Mouse (Mus musculus): ENCODE data around the gene Ptk6. TPM values are rescaled to one million over a fixed set of nuclear protein-coding genes. Genes with fewer than 3 reads are reported as not detected.

Ptk6 gene
- total and polyA plus RNA-seq, 2 experiments from 2014 or later = not detected

- peak; percentile 95 for ATAC-seq
- no peaks in the 10 kb centered on the region for H3K9me3 ChIP-seq (ENCODE audit: low read length)
- H3K27me3 ChIP-seq (ENCODE audit: insufficient read depth, low read length) = no peaks in the 10 kb centered on the region
- peak; percentile 82 for DNase-seq (ENCODE audit: low spot score)
- H3K4me3 ChIP-seq (ENCODE audit: low read length) = peak within 1 kb of the TSS; percentile 28
- H3K4me1 ChIP-seq (ENCODE audit: insufficient read depth, low read length) = peaks cover 12% of the 10 kb centered on the region
- 3% methylated on average over 25 of the region's 25 CpGs for WGBS
- peak within 1 kb of the TSS; percentile 59 for H3K4me2 ChIP-seq (ENCODE audit: low read depth, low read length)
- TF ChIP-seq CTCF (IDR thresholded peaks at IDR 0.05; ENCODE audit: low read depth) = peak; percentile 53
- H3K36me3 ChIP-seq (ENCODE audit: insufficient read depth, low read length) = no peaks in the 10 kb centered on the region
- H3K27ac ChIP-seq = 0 out of 2 replicates have a peak within 1 kb of the TSS, but pooled peaks have one; percentile 22
- peak within 1 kb of the TSS; percentile 1; the same call in 1 of the 2 replicates for H3K9ac ChIP-seq (replicated peaks; ENCODE audit: low read length)
These were observed 17.1 kb upstream of the Ptk6 start, which contains the start of gene Fndc11 for GRCm38 (mm10) chr2:181219538-181220216. Gene Fndc11 (plus strand): TSS chr2:181220013.

- DNase-seq (ENCODE audit: low spot score) (no peak), ATAC-seq (no peak)
- Histone ChIP-seq H3K4me2 (ENCODE audit: low read depth, low read length) (peak overlapping the region; percentile 59; the same call in 1 of the 2 replicates), H3K36me3 (ENCODE audit: insufficient read depth, low read length) (no peaks in the 10 kb centered on the region), H3K9ac (replicated peaks; ENCODE audit: low read length) (no peak overlapping the region), H3K9me3 (ENCODE audit: low read length) (no peaks in the 10 kb centered on the region), H3K27me3 (ENCODE audit: insufficient read depth, low read length) (0 out of 2 replicates have a peak, but pooled peaks cover 2% of the 10 kb centered on the region), H3K4me1 (ENCODE audit: insufficient read depth, low read length) (peaks cover 12% of the 10 kb centered on the region), H3K4me3 (ENCODE audit: low read length) (no peak overlapping the region), H3K27ac (0 out of 2 replicates have a peak overlapping the region, but pooled peaks have one; percentile 22)
- no peak for TF ChIP-seq CTCF (IDR thresholded peaks at IDR 0.05; ENCODE audit: low read depth)
- WGBS = 71% methylated on average over 5 of the region's 5 CpGs
These were observed 16.4 kb upstream of the Ptk6 start for GRCm38 (mm10) chr2:181218881-181219485.

GRCm38 (mm10) chr2:181216037-181216436 lies 13.4 kb upstream of the Ptk6 start:
- no peaks in the 10 kb centered on the region for H3K36me3 ChIP-seq (ENCODE audit: insufficient read depth, low read length)
- no peak overlapping the region for H3K9ac ChIP-seq (replicated peaks; ENCODE audit: low read length)
- no peak for TF ChIP-seq CTCF (IDR thresholded peaks at IDR 0.05; ENCODE audit: low read depth)
- peaks cover 12% of the 10 kb centered on the region for H3K4me1 ChIP-seq (ENCODE audit: insufficient read depth, low read length)
- DNase-seq (ENCODE audit: low spot score) (no peak), ATAC-seq (no peak)
- no peak overlapping the region for H3K4me3 ChIP-seq (ENCODE audit: low read length)
- no peak overlapping the region for H3K27ac ChIP-seq
- no peak overlapping the region for H3K4me2 ChIP-seq (ENCODE audit: low read depth, low read length)
- H3K27me3 ChIP-seq (ENCODE audit: insufficient read depth, low read length) = peaks cover 19% of the 10 kb centered on the region
- H3K9me3 ChIP-seq (ENCODE audit: low read length) = no peaks in the 10 kb centered on the region
- WGBS = 94% methylated on average over 6 of the region's 6 CpGs

- Histone ChIP-seq H3K36me3 (ENCODE audit: insufficient read depth, low read length) (no peaks in the 10 kb centered on the region), H3K9me3 (ENCODE audit: low read length) (no peaks in the 10 kb centered on the region), H3K4me1 (ENCODE audit: insufficient read depth, low read length) (no peaks in the 10 kb centered on the region), H3K4me2 (ENCODE audit: low read depth, low read length) (peak within 1 kb of the TSS; percentile 54), H3K9ac (replicated peaks; ENCODE audit: low read length) (no peak within 1 kb of the TSS), H3K4me3 (ENCODE audit: low read length) (peak within 1 kb of the TSS; percentile 29), H3K27me3 (ENCODE audit: insufficient read depth, low read length) (peaks cover 19% of the 10 kb centered on the region), H3K27ac (no peak within 1 kb of the TSS)
- WGBS = 3% methylated on average over 17 of the region's 17 CpGs
- no peak for DNase-seq (ENCODE audit: low spot score)
- no peak for ATAC-seq
- no peak for TF ChIP-seq CTCF (IDR thresholded peaks at IDR 0.05; ENCODE audit: low read depth)
These were observed 10.4 kb upstream of the Ptk6 start, which contains the start of gene Srms for GRCm38 (mm10) chr2:181213021-181213445. Gene Srms (minus strand): TSS chr2:181213185.

- DNase-seq (ENCODE audit: low spot score) (peak; percentile 14), ATAC-seq (no peak)
- Histone ChIP-seq H3K36me3 (ENCODE audit: insufficient read depth, low read length) (no peaks in the 10 kb centered on the region), H3K27ac (no peak overlapping the region), H3K9me3 (ENCODE audit: low read length) (no peaks in the 10 kb centered on the region), H3K9ac (replicated peaks; ENCODE audit: low read length) (no peak overlapping the region), H3K4me1 (ENCODE audit: insufficient read depth, low read length) (no peaks in the 10 kb centered on the region), H3K4me2 (ENCODE audit: low read depth, low read length) (peak overlapping the region; percentile 54), H3K4me3 (ENCODE audit: low read length) (peak overlapping the region; percentile 29), H3K27me3 (ENCODE audit: insufficient read depth, low read length) (peaks cover 19% of the 10 kb centered on the region)
- TF ChIP-seq CTCF (IDR thresholded peaks at IDR 0.05; ENCODE audit: low read depth) = no peak
- WGBS = 2% methylated on average over 34 of the region's 34 CpGs
These were observed 9.9 kb upstream of the Ptk6 start for GRCm38 (mm10) chr2:181212389-181213020.

- Histone ChIP-seq H3K9me3 (ENCODE audit: low read length) (no peaks in the 10 kb centered on the region), H3K4me2 (ENCODE audit: low read depth, low read length) (no peak overlapping the region), H3K36me3 (ENCODE audit: insufficient read depth, low read length) (no peaks in the 10 kb centered on the region), H3K4me3 (ENCODE audit: low read length) (no peak overlapping the region), H3K27ac (no peak overlapping the region), H3K27me3 (ENCODE audit: insufficient read depth, low read length) (no peaks in the 10 kb centered on the region; the same call in 1 of the 2 replicates), H3K9ac (replicated peaks; ENCODE audit: low read length) (no peak overlapping the region), H3K4me1 (ENCODE audit: insufficient read depth, low read length) (no peaks in the 10 kb centered on the region)
- ATAC-seq (no peak), DNase-seq (ENCODE audit: low spot score) (no peak)
- WGBS = 78% methylated on average over 9 of the region's 9 CpGs
- no peak for TF ChIP-seq CTCF (IDR thresholded peaks at IDR 0.05; ENCODE audit: low read depth)
These were observed 3.5 kb upstream of the Ptk6 start for GRCm38 (mm10) chr2:181206118-181206517.

Measured in hindbrain, postnatal 0 days (tissue).